Mouse (Mus musculus) liver, embryonic 14.5 days (tissue): ENCODE results near the gene Olfr398. TPM values are rescaled to one million over a fixed set of nuclear protein-coding genes. Genes with fewer than 3 reads are reported as not detected.

Experiments
- ATAC-seq: fragments of 200-750 bp; cut with Nextera tagmentation; 2 replicates; pipeline ENCODE4 v1.8.0; 2017; ENCODE audit warnings: moderate number of reproducible peaks, mild to moderate bottlenecking, moderate library complexity; ENCODE audit not compliant: insufficient read depth
- DNase-seq, 3 experiments: peaks; one replicate each; pipeline ENCODE4 v3.0.0-alpha.2; 2012 to 2013; ENCODE audit warnings: low read depth in 3 of 3, low spot score in 3 of 3
- H3K27ac ChIP-seq: fragments of 300-500 bp; sonication (generic); 2 replicates; pipeline ENCODE4 v1.5.1; 2014; ENCODE audit warnings: moderate library complexity, mild to moderate bottlenecking, control low read depth, inconsistent platforms
- H3K27me3 ChIP-seq: fragments of 300-500 bp; sonication (generic); 2 replicates; pipeline ENCODE4 v1.6.1; 2014; ENCODE audit warnings: mild to moderate bottlenecking, low read length, moderate library complexity; ENCODE audit not compliant: control insufficient read depth, insufficient read depth
- H3K36me3 ChIP-seq: fragments of 300-500 bp; sonication (generic); replicated peaks from 2 replicates; pipeline ENCODE4 v1.6.1; 2014; ENCODE audit warnings: low read depth; ENCODE audit not compliant: control insufficient read depth, insufficient read depth
- H3K4me1 ChIP-seq, 2 experiments: fragments of 200-500 bp in 1 of 2; fragments of 300-500 bp in 1 of 2; sonication (generic) in 1 of 2; replicated peaks; 2 replicates each; pipeline ENCODE4 v1.6.1; 2012 to 2014; ENCODE audit warnings: antibody characterized with exemption in 1 of 2, inconsistent platforms in 1 of 2, low read length in 1 of 2; ENCODE audit not compliant: control insufficient read depth in 2 of 2, insufficient read depth in 2 of 2
- H3K4me2 ChIP-seq: fragments of 300-500 bp; sonication (generic); 2 replicates; pipeline ENCODE4 v1.6.1; 2014; ENCODE audit warnings: low read depth, mild to moderate bottlenecking, control low read depth, moderate library complexity
- H3K4me3 ChIP-seq, 2 experiments: fragments of 200-500 bp in 1 of 2; fragments of 300-500 bp in 1 of 2; sonication (generic) in 1 of 2; 2 replicates each; pipeline ENCODE4 v1.5.1; 2012 to 2014; ENCODE audit warnings: low read depth in 2 of 2, low read length in 2 of 2, mild to moderate bottlenecking in 2 of 2, control low read depth in 1 of 2, inconsistent platforms in 1 of 2, moderate library complexity in 1 of 2; ENCODE audit not compliant: insufficient read depth in 1 of 2
- H3K9ac ChIP-seq: fragments of 300-500 bp; sonication (generic); replicated peaks from 2 replicates; pipeline ENCODE4 v1.6.1; 2014; ENCODE audit warnings: mild to moderate bottlenecking, control low read depth, moderate library complexity
- H3K9me3 ChIP-seq: fragments of 300-500 bp; sonication (generic); 2 replicates; pipeline ENCODE4 v1.6.1; 2016; ENCODE audit warnings: low read length, mixed read lengths; ENCODE audit not compliant: control insufficient read depth
- CTCF ChIP-seq: IDR thresholded peaks from 2 replicates; pipeline ENCODE4 v1.5.1; 2016; ENCODE audit warnings: antibody characterized with exemption, low read depth, control low read depth
- EP300 ChIP-seq: IDR thresholded peaks from 2 replicates; pipeline ENCODE4 v1.6.1; 2016; ENCODE audit warnings: antibody characterized with exemption, low read depth
- WGBS: fragments of 180-500 bp; shearing (Covaris S2); extraction: QIAGEN DNeasy Blood & Tissue Kit; methylation state at CpG from one replicate; pipeline ENCODE4 v1.1.7; 2014; ENCODE audit not compliant: insufficient replicate concordance; 5-methylcytosine and 5-hydroxymethylcytosine counted together
- polyA plus RNA-seq, 2 experiments: library from polyadenylated mRNA; depleted of rRNA in 1 of 2; stranded (reverse) in 1 of 2; unstranded in 1 of 2; fragments of >200 nt; fragmentation: Nextera tagmentation in 1 of 2; extraction: Ambion mirVana in 1 of 2; gene quantifications; 2 replicates each; pipeline versions ENCODE4 v1.2.1 to v1.2.3; 2012 to 2014

The Olfr398 gene
- polyA plus RNA-seq (2012; rRNA removed) (not detected in 2 replicates), polyA plus RNA-seq (2014; fragmentation: Nextera tagmentation; extraction: Ambion mirVana) (not detected in 2 replicates)

GRCm38 (mm10) chr11:73990307-73990706, at the start of gene Olfr398:
Olfr398 (minus strand) TSS chr11:73990407.
- TF ChIP-seq CTCF = no peak
- TF ChIP-seq EP300 = no peak
- Histone ChIP-seq H3K27ac (no peak within 1 kb of the TSS), H3K9me3 (no peaks in the 10 kb centered on the region), H3K4me3 (no peak within 1 kb of the TSS), H3K9ac (no peak within 1 kb of the TSS), H3K4me2 (no peak within 1 kb of the TSS), H3K27me3 (no peaks in the 10 kb centered on the region), H3K4me1 (no peaks in the 10 kb centered on the region), H3K36me3 (no peaks in the 10 kb centered on the region)
- DNase-seq (no peak), ATAC-seq (no peak)

- Histone ChIP-seq H3K9ac (no peak overlapping the region), H3K36me3 (no peaks in the 10 kb centered on the region), H3K9me3 (no peaks in the 10 kb centered on the region), H3K4me1 (no peaks in the 10 kb centered on the region), H3K27ac (no peak overlapping the region), H3K4me3 (no peak overlapping the region), H3K4me2 (no peak overlapping the region), H3K27me3 (no peaks in the 10 kb centered on the region)
- no peak for ATAC-seq
- no peak for DNase-seq
- TF ChIP-seq EP300 (no peak), CTCF (no peak)
These were observed 2.9 kb upstream of the Olfr398 start for GRCm38 (mm10) chr11:73993115-73993514.

DNA sequence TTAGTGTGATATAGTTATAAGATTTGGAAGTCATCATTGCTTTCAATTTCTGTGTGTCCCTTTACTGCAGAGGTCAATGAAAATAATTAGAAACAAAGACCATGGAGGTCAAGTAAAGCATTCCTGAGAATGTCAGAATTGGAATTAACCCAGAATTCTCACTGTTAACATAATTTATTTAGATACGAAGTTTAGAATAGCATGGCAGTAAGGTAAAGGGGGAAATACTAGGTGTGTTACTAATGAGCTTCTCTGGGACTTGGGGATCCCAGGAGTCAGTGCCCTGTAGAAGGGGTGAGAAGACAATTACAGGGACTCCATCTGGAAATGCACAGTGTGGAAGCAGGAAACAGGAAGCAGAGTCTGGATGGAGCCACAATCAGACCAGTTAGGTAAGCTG, 29.7 kb downstream of the Olfr398 start, which contains the start of gene Olfr397:
TSS of gene Olfr397 (plus strand) at position 301 of the 400 bp plus-strand sequence.
- Histone ChIP-seq H3K9me3 (no peaks in the 10 kb centered on the region), H3K4me3 (no peak within 1 kb of the TSS), H3K9ac (no peak within 1 kb of the TSS), H3K27me3 (no peaks in the 10 kb centered on the region), H3K36me3 (no peaks in the 10 kb centered on the region), H3K4me1 (no peaks in the 10 kb centered on the region), H3K27ac (no peak within 1 kb of the TSS), H3K4me2 (no peak within 1 kb of the TSS)
- ATAC-seq (no peak), DNase-seq (no peak)
- WGBS = 50% methylated on average over 1 of the region's 1 CpGs
- TF ChIP-seq EP300 (no peak), CTCF (no peak)

GRCm38 (mm10) chr11:73936377-73936776, 53.8 kb downstream of the Olfr398 start, which contains the start of gene Olfr23:
Olfr23 (plus strand) TSS chr11:73936677.
- H3K9ac ChIP-seq = no peak within 1 kb of the TSS
- no peaks in the 10 kb centered on the region for H3K9me3 ChIP-seq
- no peak within 1 kb of the TSS for H3K4me2 ChIP-seq
- H3K36me3 ChIP-seq = no peaks in the 10 kb centered on the region
- no peaks in the 10 kb centered on the region for H3K27me3 ChIP-seq
- H3K27ac ChIP-seq = no peak within 1 kb of the TSS
- no peak for ATAC-seq
- TF ChIP-seq CTCF (no peak), EP300 (no peak)
- no peak for DNase-seq
- H3K4me1 ChIP-seq = no peaks in the 10 kb centered on the region
- H3K4me3 ChIP-seq = no peak within 1 kb of the TSS

Other genes starting within 250 kb of the Olfr398 start
- not detected in 2 replicates for gene Olfr389, start 209.7 kb downstream of the Olfr398 start, polyA plus RNA-seq (2012; rRNA removed)
- not detected in 2 replicates for gene Olfr389, start 209.7 kb downstream of the Olfr398 start, polyA plus RNA-seq (2014; fragmentation: Nextera tagmentation; extraction: Ambion mirVana)
- not detected in 2 replicates for gene Olfr390, start 207.4 kb downstream of the Olfr398 start, polyA plus RNA-seq (2012; rRNA removed)
- not detected in 2 replicates for gene Olfr390, start 207.4 kb downstream of the Olfr398 start, polyA plus RNA-seq (2014; fragmentation: Nextera tagmentation; extraction: Ambion mirVana)
- not detected in 2 replicates for gene Olfr391-ps, start 187.4 kb downstream of the Olfr398 start, polyA plus RNA-seq (2012; rRNA removed)
- gene Olfr391-ps, start 187.4 kb downstream of the Olfr398 start, polyA plus RNA-seq (2014; fragmentation: Nextera tagmentation; extraction: Ambion mirVana) = not detected in 2 replicates
- gene Olfr392, start 173.4 kb downstream of the Olfr398 start, polyA plus RNA-seq (2012; rRNA removed) = not detected in 2 replicates
- gene Olfr392, start 173.4 kb downstream of the Olfr398 start, polyA plus RNA-seq (2014; fragmentation: Nextera tagmentation; extraction: Ambion mirVana) = not detected in 2 replicates
- gene Olfr393, start 139.0 kb downstream of the Olfr398 start, polyA plus RNA-seq (2012; rRNA removed) = not detected in 2 replicates
- not detected in 2 replicates for gene Olfr393, start 139.0 kb downstream of the Olfr398 start, polyA plus RNA-seq (2014; fragmentation: Nextera tagmentation; extraction: Ambion mirVana)
- not detected in 2 replicates for gene Olfr394, start 99.6 kb downstream of the Olfr398 start, polyA plus RNA-seq (2012; rRNA removed)
- not detected in 2 replicates for gene Olfr394, start 99.6 kb downstream of the Olfr398 start, polyA plus RNA-seq (2014; fragmentation: Nextera tagmentation; extraction: Ambion mirVana)
- not detected in 2 replicates for gene Olfr395, start 81.1 kb downstream of the Olfr398 start, polyA plus RNA-seq (2012; rRNA removed)
- gene Olfr395, start 81.1 kb downstream of the Olfr398 start, polyA plus RNA-seq (2014; fragmentation: Nextera tagmentation; extraction: Ambion mirVana) = not detected in 2 replicates
- gene Olfr23, start 53.7 kb downstream of the Olfr398 start, polyA plus RNA-seq (2012; rRNA removed) = not detected in 2 replicates
- gene Olfr23, start 53.7 kb downstream of the Olfr398 start, polyA plus RNA-seq (2014; fragmentation: Nextera tagmentation; extraction: Ambion mirVana) = not detected in 2 replicates
- not detected in 2 replicates for gene Olfr397, start 29.6 kb downstream of the Olfr398 start, polyA plus RNA-seq (2012; rRNA removed)
- not detected in 2 replicates for gene Olfr397, start 29.6 kb downstream of the Olfr398 start, polyA plus RNA-seq (2014; fragmentation: Nextera tagmentation; extraction: Ambion mirVana)
- gene Olfr139, start 66.1 kb upstream of the Olfr398 start, polyA plus RNA-seq (2012; rRNA removed) = not detected in 2 replicates
- not detected in 2 replicates for gene Olfr139, start 66.1 kb upstream of the Olfr398 start, polyA plus RNA-seq (2014; fragmentation: Nextera tagmentation; extraction: Ambion mirVana)
- gene Olfr399, start 66.2 kb upstream of the Olfr398 start, polyA plus RNA-seq (2012; rRNA removed) = not detected in 2 replicates
- gene Olfr399, start 66.2 kb upstream of the Olfr398 start, polyA plus RNA-seq (2014; fragmentation: Nextera tagmentation; extraction: Ambion mirVana) = not detected in 2 replicates
- not detected in 2 replicates for gene Zfp616, start 79.5 kb upstream of the Olfr398 start, polyA plus RNA-seq (2012; rRNA removed)
- gene Zfp616, start 79.5 kb upstream of the Olfr398 start, polyA plus RNA-seq (2014; fragmentation: Nextera tagmentation; extraction: Ambion mirVana) = not detected in 2 replicates
- not detected in 2 replicates for gene Olfr401, start 123.3 kb upstream of the Olfr398 start, polyA plus RNA-seq (2012; rRNA removed)
- gene Olfr401, start 123.3 kb upstream of the Olfr398 start, polyA plus RNA-seq (2014; fragmentation: Nextera tagmentation; extraction: Ambion mirVana) = not detected in 2 replicates
- not detected in 2 replicates for gene Olfr402, start 163.1 kb upstream of the Olfr398 start, polyA plus RNA-seq (2012; rRNA removed)
- not detected in 2 replicates for gene Olfr402, start 163.1 kb upstream of the Olfr398 start, polyA plus RNA-seq (2014; fragmentation: Nextera tagmentation; extraction: Ambion mirVana)
- gene Olfr403, start 195.8 kb upstream of the Olfr398 start, polyA plus RNA-seq (2012; rRNA removed) = not detected in 2 replicates
- gene Olfr403, start 195.8 kb upstream of the Olfr398 start, polyA plus RNA-seq (2014; fragmentation: Nextera tagmentation; extraction: Ambion mirVana) = not detected in 2 replicates
- gene Olfr43, start 221.0 kb upstream of the Olfr398 start, polyA plus RNA-seq (2012; rRNA removed) = not detected in 2 replicates
- gene Olfr43, start 221.0 kb upstream of the Olfr398 start, polyA plus RNA-seq (2014; fragmentation: Nextera tagmentation; extraction: Ambion mirVana) = not detected in 2 replicates